In the genomic region with DNA sequence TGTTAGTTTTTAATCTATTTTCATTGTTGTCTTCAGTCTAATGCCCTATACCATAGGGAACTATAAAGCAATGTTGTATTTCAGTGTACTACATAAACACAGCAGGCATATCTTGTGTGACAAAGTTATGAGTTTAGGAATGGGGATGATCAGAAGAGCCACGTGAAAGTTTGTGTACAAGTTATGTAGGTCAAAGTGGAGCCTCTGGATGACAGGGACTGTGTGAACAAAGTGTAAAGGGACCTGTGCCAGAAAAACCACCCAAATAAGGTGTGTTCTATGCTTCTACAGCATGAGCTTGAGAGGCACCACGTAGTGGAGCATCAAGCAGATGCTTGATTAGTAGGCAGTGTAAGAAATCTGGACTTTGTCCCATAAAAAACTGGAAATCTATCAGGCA, we compare ENCODE assay signal across 23 mouse cellular contexts. TPM values are rescaled to one million over a fixed set of nuclear protein-coding genes. Genes with fewer than 3 reads are reported as not detected.
A peak's percentile ranks its signal among the peaks of the same experiment; 100 is the strongest.
DNase-seq lines count a peak whose midpoint lies in the region; ATAC-seq and TF ChIP-seq lines count a peak whose summit lies in the region.
"Had no signal": no experiment of that assay in that cellular context is flagged by ENCODE, and none has a peak within 500 bp of the region (broad histone marks: within the 10 kb centered on the region; RNA-seq: fewer than 3 reads in every experiment).

No protein-coding gene starts in this region.

- no peak overlapping the region for H3K4me2 ChIP-seq in liver, postnatal 0 days (ENCODE audit: low read depth, low read length)
- H3K4me2 ChIP-seq in liver, embryonic 11.5 days = no peak overlapping the region
- H3K4me2 ChIP-seq: forebrain, embryonic 15.5 days; heart, embryonic 13.5 days; hindbrain, embryonic 12.5 days; hindbrain, embryonic 15.5 days had no signal

- TF ChIP-seq EP300 in liver, postnatal 0 days (IDR thresholded peaks at IDR 0.05; ENCODE audit: low read depth) = 0 out of 2 replicates have a peak, but pooled peaks have one; percentile 33

- 47% methylated on average over 2 of the region's 2 CpGs for WGBS in liver, postnatal 0 days (ENCODE audit: insufficient replicate concordance)
- WGBS in liver, embryonic 11.5 days = 63% methylated on average over 2 of the region's 2 CpGs

- H3K4me1 ChIP-seq in liver, postnatal 0 days (ENCODE audit: insufficient read depth) = peaks cover 21% of the 10 kb centered on the region
- H3K4me1 ChIP-seq in liver, embryonic 11.5 days (replicated peaks; ENCODE audit: control insufficient read depth, insufficient read depth, low read length) = peaks cover 9% of the 10 kb centered on the region

- H3K27me3 ChIP-seq in liver, postnatal 0 days (ENCODE audit: insufficient read depth, low read length) = no peaks in the 10 kb centered on the region
- H3K27me3 ChIP-seq in liver, embryonic 11.5 days (replicated peaks; ENCODE audit: control insufficient read depth, insufficient read depth, low read length) = no peaks in the 10 kb centered on the region
- H3K27me3 ChIP-seq: forebrain, embryonic 15.5 days; heart, embryonic 13.5 days; hindbrain, embryonic 12.5 days; hindbrain, embryonic 15.5 days had no signal

- peak overlapping the region; percentile 63 for H3K27ac ChIP-seq in liver, postnatal 0 days (ENCODE audit: low read depth)
- H3K27ac ChIP-seq in liver, embryonic 11.5 days (ENCODE audit: low read depth, low read length) = no peak overlapping the region
- H3K27ac ChIP-seq: forebrain, embryonic 15.5 days; heart, embryonic 10.5 days; heart, embryonic 13.5 days; hindbrain, embryonic 12.5 days; hindbrain, embryonic 15.5 days had no signal

- no peak overlapping the region for H3K4me3 ChIP-seq in liver, postnatal 0 days (ENCODE audit: low read depth, low read length)
- no peak overlapping the region for H3K4me3 ChIP-seq in liver, embryonic 11.5 days (ENCODE audit: low read depth, low read length)
- H3K4me3 ChIP-seq: forebrain, embryonic 15.5 days; heart, embryonic 10.5 days; heart, embryonic 13.5 days; hindbrain, embryonic 12.5 days; hindbrain, embryonic 15.5 days had no signal

- peak; percentile 8; the same call in 1 of the 2 replicates for ATAC-seq in liver, postnatal 0 days
- no peak for ATAC-seq in liver, embryonic 11.5 days (replicated peaks; ENCODE audit: low FRiP score)
- ATAC-seq in megakaryocyte progenitor cell, adult 5-6 weeks (replicated peaks; ENCODE audit: poor library complexity) = no peak
- ATAC-seq: forebrain, embryonic 15.5 days had no signal

- H3K9ac ChIP-seq in liver, postnatal 0 days (replicated peaks) = no peak overlapping the region
- no peak overlapping the region for H3K9ac ChIP-seq in liver, embryonic 11.5 days (ENCODE audit: low read depth, low read length)
- H3K9ac ChIP-seq: forebrain, embryonic 15.5 days; heart, embryonic 13.5 days; hindbrain, embryonic 12.5 days; hindbrain, embryonic 15.5 days had no signal

- H3K9me3 ChIP-seq in liver, postnatal 0 days (ENCODE audit: low read length) = no peaks in the 10 kb centered on the region
- H3K9me3 ChIP-seq in liver, embryonic 11.5 days (ENCODE audit: control insufficient read depth, low read length) = no peaks in the 10 kb centered on the region
- H3K9me3 ChIP-seq: forebrain, embryonic 15.5 days; G1E; heart, embryonic 10.5 days; heart, embryonic 13.5 days; hindbrain, embryonic 12.5 days; hindbrain, embryonic 15.5 days had no signal

- H3K36me3 ChIP-seq in liver, postnatal 0 days (replicated peaks; ENCODE audit: insufficient read depth, low read length) = peaks cover 8% of the 10 kb centered on the region
- H3K36me3 ChIP-seq in liver, embryonic 11.5 days (ENCODE audit: control insufficient read depth, insufficient read depth, low read length) = peaks cover 12% of the 10 kb centered on the region

- DNase-seq in heart, adult 11 months = peak; percentile 30
- DNase-seq in heart, postnatal 4 days = no peak
- DNase-seq in liver, postnatal 0 days = peak; percentile 34
- DNase-seq in liver, embryonic 11.5 days (ENCODE audit: low spot score) = no peak
- DNase-seq in adipocyte (ENCODE audit: low spot score) = peak; percentile 32
- DNase-seq in cerebellum, postnatal 36 days = no peak
- DNase-seq: adrenal gland, adult 8-10 months; adrenal gland, postnatal 25 days; cerebellum, adult 11-12 months; cerebellum, adult 8-10 months; cerebellum, postnatal 10 days; gastrocnemius, postnatal 10 days; gastrocnemius, postnatal 36 days; heart, postnatal 14 days had no signal

- TF ChIP-seq CTCF in liver, postnatal 0 days (IDR thresholded peaks at IDR 0.05; ENCODE audit: low read depth) = no peak

RNA-seq across cellular contexts. Expression of gene Mrpl17, which starts 4.2 kb away (rescaled TPM):
- 100 to 1,000 TPM; 106 to 111 TPM for total RNA-seq in heart, postnatal 4 days (2021)
- 405 and 416 TPM in 2 replicates for polyA plus RNA-seq in liver, postnatal 0 days (2015; fragmentation: Nextera tagmentation; extraction: Ambion mirVana)
- polyA plus RNA-seq in liver, embryonic 11.5 days (2014; fragmentation: Nextera tagmentation; extraction: Ambion mirVana) = 432 and 453 TPM in 2 replicates
- total RNA-seq in megakaryocyte progenitor cell, adult 5-6 weeks (2015) = 124 and 152 TPM in 2 replicates
- total RNA-seq in megakaryocyte progenitor cell, adult 5-6 weeks (2017) = 69.0 and 86.6 TPM in 2 replicates

RNA-seq across cellular contexts. Expression of gene Dchs1, which starts 19.3 kb away (rescaled TPM):
- 10 to 100 TPM; 36.3 to 40.0 TPM for total RNA-seq in heart, postnatal 4 days (2021)
- polyA plus RNA-seq in liver, postnatal 0 days (2015; fragmentation: Nextera tagmentation; extraction: Ambion mirVana) = 0.45 and 0.58 TPM in 2 replicates
- polyA plus RNA-seq in liver, embryonic 11.5 days (2014; fragmentation: Nextera tagmentation; extraction: Ambion mirVana) = 5.0 and 5.8 TPM in 2 replicates
- 0.07 TPM in 1 of 2 replicates, not detected in the other for total RNA-seq in megakaryocyte progenitor cell, adult 5-6 weeks (2015)
- not detected in 2 replicates for total RNA-seq in megakaryocyte progenitor cell, adult 5-6 weeks (2017)
- total RNA-seq: granulocyte monocyte progenitor cell, adult 5-6 weeks; hematopoietic stem cell, adult 5-6 weeks had no signal
- polyA plus RNA-seq: G1E had no signal

RNA-seq across cellular contexts. Expression of gene Tpp1, which starts 54.7 kb away (rescaled TPM):
- 10 to 100 TPM; 40.5 to 42.2 TPM for total RNA-seq in heart, postnatal 4 days (2021)
- 60.9 and 65.8 TPM in 2 replicates for polyA plus RNA-seq in liver, postnatal 0 days (2015; fragmentation: Nextera tagmentation; extraction: Ambion mirVana)
- 77.3 and 80.0 TPM in 2 replicates for polyA plus RNA-seq in liver, embryonic 11.5 days (2014; fragmentation: Nextera tagmentation; extraction: Ambion mirVana)
- 64.8 and 73.5 TPM in 2 replicates for total RNA-seq in megakaryocyte progenitor cell, adult 5-6 weeks (2015)
- 14.3 and 22.2 TPM in 2 replicates for total RNA-seq in megakaryocyte progenitor cell, adult 5-6 weeks (2017)

Comparison
In these comparisons a context has a peak if more than half of its experiments do, and no peak if none do; other contexts are left out.
1. DNase-seq: peak in heart, adult 11 months (single experiment), liver, postnatal 0 days (single experiment) and adipocyte (single experiment); none in heart, postnatal 4 days (single experiment), liver, embryonic 11.5 days (single experiment) and cerebellum, postnatal 36 days (0 of 2).
2. RNA of gene Dchs1, which starts 19.3 kb away (total RNA-seq): 36.3 to 40.0 TPM in heart, postnatal 4 days; 0.07 TPM in megakaryocyte progenitor cell, adult 5-6 weeks; every median in the first group is over 10 times any median in the second.